Mouse (Mus musculus) heart, adult 11 months (tissue): Measurements from ENCODE around the gene Wwc2.
A peak's percentile ranks its signal among the peaks of the same experiment; 100 is the strongest.

Experiments
- DNase-seq: peaks from one replicate; pipeline ENCODE4 v3.0.0; 2022

The Wwc2 gene

GRCm38 (mm10) chr8:47990911-47991820 is at the start of gene Wwc2:
Gene Wwc2, minus strand, starts transcription at chr8:47990924.
- peak; percentile 99 for DNase-seq

GRCm38 (mm10) chr8:48038261-48038934 is 47.7 kb upstream of the Wwc2 start:
- peak; percentile 31 for DNase-seq

GRCm38 (mm10) chr8:48032046-48032445 is 41.3 kb upstream of the Wwc2 start:
- DNase-seq: no peak

GRCm38 (mm10) chr8:48030667-48031066 is 39.9 kb upstream of the Wwc2 start:
- no peak for DNase-seq

GRCm38 (mm10) chr8:48026796-48027195 is 36.1 kb upstream of the Wwc2 start:
- no peak for DNase-seq

GRCm38 (mm10) chr8:48023206-48023605 is 32.5 kb upstream of the Wwc2 start:
- DNase-seq: no peak

GRCm38 (mm10) chr8:48019737-48020136 is 29.0 kb upstream of the Wwc2 start:
- peak; percentile 15 for DNase-seq

- DNase-seq: peak; percentile 96
Observed at GRCm38 (mm10) chr8:48016538-48016937, 25.8 kb upstream of the Wwc2 start.

GRCm38 (mm10) chr8:48014386-48014785 is 23.7 kb upstream of the Wwc2 start:
- peak; percentile 64 for DNase-seq

- peak; percentile 22 for DNase-seq
Observed at GRCm38 (mm10) chr8:48013281-48013680, 22.6 kb upstream of the Wwc2 start.

- peak; percentile 63 for DNase-seq
Observed at GRCm38 (mm10) chr8:48011871-48012270, 21.1 kb upstream of the Wwc2 start.

GRCm38 (mm10) chr8:48010977-48011376 is 20.3 kb upstream of the Wwc2 start:
- DNase-seq: no peak

- DNase-seq: peak; percentile 35
Observed at GRCm38 (mm10) chr8:48009399-48009798, 18.7 kb upstream of the Wwc2 start.

- DNase-seq: peak; percentile 58
Observed at GRCm38 (mm10) chr8:48008936-48009335, 18.2 kb upstream of the Wwc2 start.

- DNase-seq: peak; percentile 45
Observed at GRCm38 (mm10) chr8:48006869-48007268, 16.1 kb upstream of the Wwc2 start.

GRCm38 (mm10) chr8:48002551-48002950 is 11.8 kb upstream of the Wwc2 start:
- no peak for DNase-seq

GRCm38 (mm10) chr8:48001395-48001794 is 10.7 kb upstream of the Wwc2 start:
- no peak for DNase-seq

GRCm38 (mm10) chr8:47996712-47997111 is 6.0 kb upstream of the Wwc2 start:
- no peak for DNase-seq

- no peak for DNase-seq
Observed at GRCm38 (mm10) chr8:47996126-47996525, 5.4 kb upstream of the Wwc2 start.

GRCm38 (mm10) chr8:47995391-47995790 is 4.7 kb upstream of the Wwc2 start:
- DNase-seq: no peak

- DNase-seq: peak; percentile 93
Observed at GRCm38 (mm10) chr8:47994618-47995274, 4.0 kb upstream of the Wwc2 start.

- peak; percentile 100 for DNase-seq
Observed at GRCm38 (mm10) chr8:47990386-47990772, 345 bp downstream of the Wwc2 start.

- DNase-seq: peak; percentile 97
Observed at GRCm38 (mm10) chr8:47989655-47990385, 904 bp downstream of the Wwc2 start.
